Mouse (Mus musculus) brain, embryonic 14.5 days (tissue): ENCODE results near the gene Tldc2.

Experiments used
- CTCF ChIP-seq: fragments of 200-500 bp; IDR thresholded peaks from 2 replicates; pipeline ENCODE4 v1.5.1; 2012; ENCODE audit warnings: inconsistent platforms, mild to moderate bottlenecking, moderate library complexity, borderline replicate concordance; ENCODE audit not compliant: insufficient read depth, insufficient read length; ENCODE audit errors: extremely low read depth
- POLR2A ChIP-seq: fragments of 200-500 bp; IDR thresholded peaks from 2 replicates; pipeline ENCODE4 v1.6.1; 2012; ENCODE audit warnings: mild to moderate bottlenecking, inconsistent platforms, borderline replicate concordance; ENCODE audit not compliant: poor library complexity, insufficient read depth, insufficient read length, severe bottlenecking; ENCODE audit errors: extremely low read depth

DNA sequence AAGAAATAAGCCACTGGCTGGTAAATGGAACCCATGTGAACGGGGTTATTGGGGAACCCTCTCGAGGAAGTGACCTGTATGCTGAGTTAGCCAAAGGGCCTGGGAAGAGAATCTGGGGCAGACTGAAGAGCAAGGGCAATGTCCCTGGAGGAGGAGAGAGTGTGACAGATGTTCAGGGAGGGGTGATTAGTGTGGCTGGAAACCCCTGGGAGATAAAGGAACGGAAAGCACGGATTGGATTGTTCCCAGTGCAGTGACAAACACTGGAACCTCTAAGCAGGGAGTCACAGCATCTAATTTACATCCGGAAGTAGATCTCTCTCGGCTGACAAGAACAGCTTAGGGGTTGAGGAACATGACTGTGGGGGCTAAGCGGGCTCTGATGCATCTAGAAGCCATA lies 4.9 kb upstream of the Tldc2 start:
- TF ChIP-seq POLR2A (no peak), CTCF (no peak)
